Mouse (Mus musculus) stomach, embryonic 15.5 days (tissue): ENCODE measurements at regions not wholly inside any gene's neighbourhood (a gene's known extent, or its start where the extent isn't known, plus 50 kb on each side); places are given as distances from the start of the nearest gene placed in this dataset.

ENCODE experiments used
- ATAC-seq: fragments of 200-750 bp; cut with Nextera tagmentation; 2 replicates; pipeline ENCODE4 v1.8.0; 2017; ENCODE audit warnings: low read depth, moderate number of reproducible peaks, moderate TSS enrichment; ENCODE audit not compliant: insufficient read depth, low FRiP score
- H3K27ac ChIP-seq: fragments of 300-500 bp; sonication (generic); 2 replicates; pipeline ENCODE4 v1.5.1; 2015; ENCODE audit warnings: mild to moderate bottlenecking, inconsistent platforms
- H3K27me3 ChIP-seq: fragments of 300-500 bp; sonication (generic); replicated peaks from 2 replicates; pipeline ENCODE4 v1.6.1; 2015; ENCODE audit warnings: inconsistent platforms
- H3K36me3 ChIP-seq: fragments of 300-500 bp; sonication (generic); 2 replicates; pipeline ENCODE4 v1.6.1; 2015; ENCODE audit warnings: inconsistent platforms
- H3K4me1 ChIP-seq: fragments of 300-500 bp; sonication (generic); 2 replicates; pipeline ENCODE4 v1.6.1; 2015; ENCODE audit warnings: inconsistent platforms
- H3K4me2 ChIP-seq: fragments of 300-500 bp; sonication (generic); 2 replicates; pipeline ENCODE4 v1.6.1; 2015; ENCODE audit warnings: mild to moderate bottlenecking, inconsistent platforms
- H3K4me3 ChIP-seq: fragments of 300-500 bp; sonication (generic); replicated peaks from 2 replicates; pipeline ENCODE4 v1.5.1; 2015; ENCODE audit warnings: inconsistent platforms
- H3K9ac ChIP-seq: fragments of 300-500 bp; sonication (generic); 2 replicates; pipeline ENCODE4 v1.6.1; 2015; ENCODE audit warnings: inconsistent platforms
- H3K9me3 ChIP-seq: fragments of 300-500 bp; sonication (generic); 2 replicates; pipeline ENCODE4 v1.6.1; 2016; ENCODE audit warnings: inconsistent platforms
- WGBS: fragments of 180-500 bp; shearing (Covaris S2); methylation state at CpG from one replicate; pipeline ENCODE4 v1.1.7; 2015; 5-methylcytosine and 5-hydroxymethylcytosine counted together

- H3K9ac ChIP-seq = no peak overlapping the region
- H3K9me3 ChIP-seq = no peaks in the 10 kb centered on the region
- H3K27me3 ChIP-seq = no peaks in the 10 kb centered on the region
- H3K36me3 ChIP-seq = no peaks in the 10 kb centered on the region
- WGBS = 93% methylated on average over 7 of the region's 7 CpGs
- no peak overlapping the region for H3K27ac ChIP-seq
- no peaks in the 10 kb centered on the region for H3K4me1 ChIP-seq
- no peak overlapping the region for H3K4me2 ChIP-seq
- H3K4me3 ChIP-seq = no peak overlapping the region
- ATAC-seq = no peak
Measured at GRCm38 (mm10) chr2:34007916-34008315, 120.2 kb upstream of the Mvb12b start.

GRCm38 (mm10) chr2:33997106-33997505 is 109.4 kb upstream of the Mvb12b start:
- Histone ChIP-seq H3K27ac (no peak overlapping the region), H3K27me3 (no peaks in the 10 kb centered on the region), H3K36me3 (no peaks in the 10 kb centered on the region), H3K4me1 (no peaks in the 10 kb centered on the region), H3K9me3 (no peaks in the 10 kb centered on the region), H3K4me2 (no peak overlapping the region), H3K4me3 (no peak overlapping the region), H3K9ac (no peak overlapping the region)
- ATAC-seq = no peak
- 97% methylated on average over 7 of the region's 7 CpGs for WGBS

- Histone ChIP-seq H3K27ac (no peak overlapping the region), H3K36me3 (no peaks in the 10 kb centered on the region), H3K9ac (no peak overlapping the region), H3K4me2 (no peak overlapping the region), H3K4me3 (no peak overlapping the region), H3K27me3 (no peaks in the 10 kb centered on the region), H3K4me1 (no peaks in the 10 kb centered on the region), H3K9me3 (no peaks in the 10 kb centered on the region)
- ATAC-seq = no peak
- 94% methylated on average over 2 of the region's 2 CpGs for WGBS
Measured at GRCm38 (mm10) chr2:33996331-33996730, 108.6 kb upstream of the Mvb12b start.

GRCm38 (mm10) chr2:33991299-33991698 is 103.6 kb upstream of the Mvb12b start:
- H3K9ac ChIP-seq = no peak overlapping the region
- no peaks in the 10 kb centered on the region for H3K36me3 ChIP-seq
- no peak overlapping the region for H3K4me3 ChIP-seq
- ATAC-seq = no peak
- H3K9me3 ChIP-seq = no peaks in the 10 kb centered on the region
- H3K27ac ChIP-seq = no peak overlapping the region
- no peaks in the 10 kb centered on the region for H3K27me3 ChIP-seq
- 76% methylated on average over 4 of the region's 4 CpGs for WGBS
- no peaks in the 10 kb centered on the region for H3K4me1 ChIP-seq
- no peak overlapping the region for H3K4me2 ChIP-seq

GRCm38 (mm10) chr2:33990711-33991110 is 103.0 kb upstream of the Mvb12b start:
- H3K4me1 ChIP-seq = no peaks in the 10 kb centered on the region
- H3K9me3 ChIP-seq = no peaks in the 10 kb centered on the region
- no peaks in the 10 kb centered on the region for H3K27me3 ChIP-seq
- H3K4me3 ChIP-seq = no peak overlapping the region
- H3K27ac ChIP-seq = no peak overlapping the region
- WGBS = 87% methylated on average over 6 of the region's 6 CpGs
- H3K9ac ChIP-seq = no peak overlapping the region
- ATAC-seq = no peak
- no peak overlapping the region for H3K4me2 ChIP-seq
- H3K36me3 ChIP-seq = no peaks in the 10 kb centered on the region

- Histone ChIP-seq H3K9ac (no peak overlapping the region), H3K4me3 (no peak overlapping the region), H3K27ac (no peak overlapping the region), H3K9me3 (no peaks in the 10 kb centered on the region), H3K4me2 (no peak overlapping the region), H3K36me3 (no peaks in the 10 kb centered on the region), H3K27me3 (no peaks in the 10 kb centered on the region), H3K4me1 (no peaks in the 10 kb centered on the region)
- ATAC-seq = no peak
- WGBS = 57% methylated on average over 12 of the region's 12 CpGs
Measured at GRCm38 (mm10) chr2:33989555-33990370, 102.0 kb upstream of the Mvb12b start.

GRCm38 (mm10) chr2:33986420-33986819 is 98.7 kb upstream of the Mvb12b start:
- Histone ChIP-seq H3K9me3 (no peaks in the 10 kb centered on the region), H3K4me2 (peak overlapping the region; percentile 30; the same call in 1 of the 2 replicates), H3K4me3 (no peak overlapping the region), H3K27me3 (no peaks in the 10 kb centered on the region), H3K27ac (no peak overlapping the region), H3K9ac (no peak overlapping the region), H3K36me3 (no peaks in the 10 kb centered on the region), H3K4me1 (no peaks in the 10 kb centered on the region)
- 22% methylated on average over 4 of the region's 4 CpGs for WGBS
- no peak for ATAC-seq

- H3K4me2 ChIP-seq = no peak overlapping the region
- no peak overlapping the region for H3K4me3 ChIP-seq
- no peaks in the 10 kb centered on the region for H3K27me3 ChIP-seq
- ATAC-seq = no peak
- no peak overlapping the region for H3K27ac ChIP-seq
- no peaks in the 10 kb centered on the region for H3K4me1 ChIP-seq
- no peak overlapping the region for H3K9ac ChIP-seq
- no peaks in the 10 kb centered on the region for H3K36me3 ChIP-seq
- H3K9me3 ChIP-seq = no peaks in the 10 kb centered on the region
- 77% methylated on average over 11 of the region's 11 CpGs for WGBS
Measured at GRCm38 (mm10) chr2:33985316-33985715, 97.6 kb upstream of the Mvb12b start.

GRCm38 (mm10) chr2:33983112-33983748 is 95.5 kb upstream of the Mvb12b start:
- no peak for ATAC-seq
- 55% methylated on average over 11 of the region's 11 CpGs for WGBS

GRCm38 (mm10) chr2:33981936-33982335 is 94.2 kb upstream of the Mvb12b start:
- 44% methylated on average over 8 of the region's 8 CpGs for WGBS
- no peak overlapping the region for H3K4me2 ChIP-seq

More at GRCm38 (mm10) chr2:33983112-33983748, 95.5 kb upstream of the Mvb12b start:
- H3K9me3 ChIP-seq = no peaks in the 10 kb centered on the region
- H3K4me3 ChIP-seq = no peak overlapping the region
- no peak overlapping the region for H3K9ac ChIP-seq
- no peaks in the 10 kb centered on the region for H3K27me3 ChIP-seq
- no peaks in the 10 kb centered on the region for H3K4me1 ChIP-seq
- H3K27ac ChIP-seq = no peak overlapping the region
- H3K4me2 ChIP-seq = no peak overlapping the region
- H3K36me3 ChIP-seq = no peaks in the 10 kb centered on the region

GRCm38 (mm10) chr2:33981321-33981720 is 93.6 kb upstream of the Mvb12b start:
- ATAC-seq = no peak
- no peak overlapping the region for H3K4me3 ChIP-seq
- H3K27ac ChIP-seq = no peak overlapping the region
- no peaks in the 10 kb centered on the region for H3K36me3 ChIP-seq
- no peaks in the 10 kb centered on the region for H3K4me1 ChIP-seq
- WGBS = 82% methylated on average over 7 of the region's 7 CpGs
- H3K9me3 ChIP-seq = no peaks in the 10 kb centered on the region
- no peak overlapping the region for H3K4me2 ChIP-seq
- H3K27me3 ChIP-seq = no peaks in the 10 kb centered on the region
- H3K9ac ChIP-seq = no peak overlapping the region

More at GRCm38 (mm10) chr2:33981936-33982335, 94.2 kb upstream of the Mvb12b start:
- Histone ChIP-seq H3K27me3 (no peaks in the 10 kb centered on the region), H3K36me3 (no peaks in the 10 kb centered on the region), H3K27ac (no peak overlapping the region), H3K4me1 (no peaks in the 10 kb centered on the region), H3K9ac (no peak overlapping the region), H3K4me3 (no peak overlapping the region), H3K9me3 (no peaks in the 10 kb centered on the region)
- ATAC-seq = no peak

- H3K4me1 ChIP-seq = no peaks in the 10 kb centered on the region
- no peaks in the 10 kb centered on the region for H3K36me3 ChIP-seq
- H3K4me2 ChIP-seq = no peak overlapping the region
- H3K9ac ChIP-seq = no peak overlapping the region
- WGBS = 78% methylated on average over 10 of the region's 10 CpGs
- H3K27me3 ChIP-seq = no peaks in the 10 kb centered on the region
- H3K9me3 ChIP-seq = no peaks in the 10 kb centered on the region
- H3K4me3 ChIP-seq = no peak overlapping the region
- ATAC-seq = no peak
- H3K27ac ChIP-seq = no peak overlapping the region
Measured at GRCm38 (mm10) chr2:33980884-33981283, 93.1 kb upstream of the Mvb12b start.
